Mouse (Mus musculus): ENCODE measurements around the gene Gm12166. TPM values are rescaled to one million over a fixed set of nuclear protein-coding genes. Genes with fewer than 3 reads are reported as not detected.
"Not testable (repeated sequence)": the region's sequence is repeated elsewhere in the genome, so short reads cannot be mapped to it uniquely, and the experiment has no call there.

Gene Gm12166
- 1 to 10 TPM in 21 of 26 experiments, under 1 TPM in 1, not detected in 4; 0.95 to 9.0 (median 3.2) TPM for total RNA-seq (2018; cell fraction: chromatin; rRNA removed)
- total RNA-seq (2018; cell fraction: cytosol; rRNA removed): 10 to 100 TPM in 1 of 26 experiments, 1 to 10 TPM in 25; 3.2 to 10.7 (median 5.3) TPM
- total RNA-seq (2018; cell fraction: nucleus; rRNA removed): 1 to 10 TPM; 1.4 to 8.4 (median 3.8) TPM
- 2.0 to 9.0 TPM (median 8.5 TPM) in 3 replicates for polyA plus RNA-seq (2018)

- not testable (repeated sequence) for H3K36me3 ChIP-seq (ENCODE audit: inconsistent target); H3K4me3 ChIP-seq (ENCODE audit: inconsistent target); H3K79me2 ChIP-seq (ENCODE audit: inconsistent target); H3K27ac ChIP-seq
- 41% methylated on average over 19 of the region's 19 CpGs for WGBS (ENCODE audit: missing documents)
These were observed at the start of gene Gm12166 for GRCm38 (mm10) chr11:46052105-46052659. Gm12166 (minus strand) TSS chr11:46052321.

GRCm38 (mm10) chr11:46097062-46097461 is 44.9 kb upstream of the Gm12166 start:
- no peak overlapping the region for H3K27ac ChIP-seq
- no peaks in the 10 kb centered on the region for H3K36me3 ChIP-seq (ENCODE audit: inconsistent target)
- H3K79me2 ChIP-seq (ENCODE audit: inconsistent target): no peaks in the 10 kb centered on the region
- no peak overlapping the region for H3K4me3 ChIP-seq (ENCODE audit: inconsistent target)
- WGBS (ENCODE audit: missing documents): 89% methylated on average over 3 of the region's 3 CpGs

GRCm38 (mm10) chr11:46096265-46096649 is 44.1 kb upstream of the Gm12166 start:
- no peak overlapping the region for H3K4me3 ChIP-seq (ENCODE audit: inconsistent target)
- 92% methylated on average over 6 of the region's 6 CpGs for WGBS (ENCODE audit: missing documents)
- no peaks in the 10 kb centered on the region for H3K36me3 ChIP-seq (ENCODE audit: inconsistent target)
- no peak overlapping the region for H3K27ac ChIP-seq
- no peaks in the 10 kb centered on the region for H3K79me2 ChIP-seq (ENCODE audit: inconsistent target)

- WGBS (ENCODE audit: missing documents): 70% methylated on average over 9 of the region's 9 CpGs
- H3K4me3 ChIP-seq (ENCODE audit: inconsistent target): no peak overlapping the region
- no peak overlapping the region for H3K27ac ChIP-seq
- H3K36me3 ChIP-seq (ENCODE audit: inconsistent target): no peaks in the 10 kb centered on the region
- no peaks in the 10 kb centered on the region for H3K79me2 ChIP-seq (ENCODE audit: inconsistent target)
These were observed 43.5 kb upstream of the Gm12166 start for GRCm38 (mm10) chr11:46095477-46096264.

DNA sequence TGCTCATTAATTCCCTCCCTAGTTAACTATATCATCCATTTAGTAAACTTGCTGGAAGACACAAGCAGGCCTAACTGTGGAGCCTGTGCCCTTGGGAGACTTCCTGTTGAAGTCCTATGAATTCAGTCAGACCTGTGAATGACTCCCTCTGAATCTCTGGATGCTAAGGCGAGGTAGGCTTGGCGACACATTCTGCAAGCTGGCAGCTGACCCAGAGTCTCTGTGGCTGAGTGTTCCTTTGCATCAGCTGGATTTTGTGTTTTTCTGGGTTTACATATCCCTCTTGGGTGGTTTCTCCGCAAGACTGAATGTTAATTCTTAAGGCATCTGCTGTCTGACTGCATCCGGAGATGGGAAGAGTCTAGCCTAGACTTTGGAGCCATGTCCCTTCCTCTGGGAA is 40.0 kb upstream of the Gm12166 start:
- H3K4me3 ChIP-seq (ENCODE audit: inconsistent target): no peak overlapping the region
- WGBS (ENCODE audit: missing documents): 92% methylated on average over 4 of the region's 4 CpGs

DNA sequence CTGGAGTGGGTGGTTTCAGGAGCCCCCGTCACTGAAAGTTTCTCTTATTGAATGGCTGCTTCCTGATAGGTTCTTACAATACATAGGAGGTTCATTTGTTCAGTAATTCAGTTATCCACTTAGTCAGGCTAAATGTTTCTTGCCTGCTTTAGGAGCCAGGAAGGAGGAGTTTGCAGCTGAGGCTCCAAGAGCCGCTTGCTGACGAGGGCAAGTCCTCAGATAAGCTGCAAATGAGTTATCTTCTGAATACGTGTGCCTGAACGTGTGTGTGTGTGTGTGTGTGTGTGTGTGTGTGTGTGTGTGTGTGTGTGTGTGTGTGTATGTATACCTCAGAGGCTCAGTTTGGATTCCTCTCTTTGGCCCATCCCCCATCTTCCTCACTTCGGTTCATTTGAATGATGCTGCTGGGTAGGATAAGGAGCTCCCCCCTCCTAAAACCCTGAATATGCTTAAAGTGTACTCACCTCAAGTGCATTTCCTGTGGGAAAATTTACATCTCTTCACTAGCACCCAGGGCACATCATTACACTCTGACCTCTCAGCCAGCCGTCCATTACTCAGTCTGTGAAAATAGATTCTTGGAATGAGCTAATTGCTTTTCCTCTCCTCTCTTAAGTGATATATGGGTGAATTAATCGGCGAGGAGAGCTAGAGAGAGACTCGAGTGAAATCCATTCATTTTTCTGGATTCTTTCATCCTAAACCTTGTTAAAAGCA is 39.0 kb upstream of the Gm12166 start:
- Histone ChIP-seq H3K79me2 (ENCODE audit: inconsistent target) (no peaks in the 10 kb centered on the region), H3K27ac (no peak overlapping the region), H3K4me3 (ENCODE audit: inconsistent target) (no peak overlapping the region), H3K36me3 (ENCODE audit: inconsistent target) (no peaks in the 10 kb centered on the region)
- WGBS (ENCODE audit: missing documents): 83% methylated on average over 9 of the region's 10 CpGs

More for the DNA sequence above, 40.0 kb upstream of the Gm12166 start:
- H3K36me3 ChIP-seq (ENCODE audit: inconsistent target): no peaks in the 10 kb centered on the region
- H3K79me2 ChIP-seq (ENCODE audit: inconsistent target): no peaks in the 10 kb centered on the region
- H3K27ac ChIP-seq: no peak overlapping the region

DNA sequence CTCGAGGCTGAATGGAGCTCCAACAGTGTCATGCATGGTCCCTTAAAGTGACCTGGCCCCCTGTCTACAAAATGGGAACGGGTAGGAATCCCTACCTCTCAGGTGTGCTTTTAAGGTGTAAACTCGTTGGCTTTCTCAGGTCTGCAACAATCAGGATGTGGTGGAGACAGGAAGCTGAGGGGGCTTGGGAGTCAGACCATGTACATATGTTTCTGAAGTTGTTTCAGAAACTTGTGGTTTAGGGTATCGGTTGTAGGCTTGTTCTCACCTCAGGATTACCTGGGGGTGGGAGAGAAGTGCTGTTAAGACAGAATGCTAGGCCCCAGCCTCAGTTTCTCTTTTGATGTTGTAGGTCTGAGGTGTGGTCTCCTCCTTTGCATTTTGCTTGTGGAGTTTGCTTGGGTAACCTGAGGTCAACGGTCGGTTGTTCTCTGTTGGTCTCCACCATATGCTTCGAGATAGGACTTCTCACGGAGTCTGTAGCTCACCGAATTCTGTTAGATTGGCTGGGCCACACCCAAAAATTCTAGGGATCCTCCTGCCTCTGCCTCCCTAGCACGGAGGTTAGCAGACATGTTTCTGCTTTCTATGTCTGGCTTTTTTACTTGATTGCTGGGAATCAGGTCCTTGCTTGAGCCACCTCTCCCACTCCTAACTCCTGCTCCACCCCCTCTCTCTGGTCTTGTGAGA is 38.1 kb upstream of the Gm12166 start:
- Histone ChIP-seq H3K36me3 (ENCODE audit: inconsistent target) (no peaks in the 10 kb centered on the region), H3K4me3 (ENCODE audit: inconsistent target) (no peak overlapping the region), H3K79me2 (ENCODE audit: inconsistent target) (no peaks in the 10 kb centered on the region), H3K27ac (no peak overlapping the region)
- WGBS (ENCODE audit: missing documents): 66% methylated on average over 10 of the region's 10 CpGs

DNA sequence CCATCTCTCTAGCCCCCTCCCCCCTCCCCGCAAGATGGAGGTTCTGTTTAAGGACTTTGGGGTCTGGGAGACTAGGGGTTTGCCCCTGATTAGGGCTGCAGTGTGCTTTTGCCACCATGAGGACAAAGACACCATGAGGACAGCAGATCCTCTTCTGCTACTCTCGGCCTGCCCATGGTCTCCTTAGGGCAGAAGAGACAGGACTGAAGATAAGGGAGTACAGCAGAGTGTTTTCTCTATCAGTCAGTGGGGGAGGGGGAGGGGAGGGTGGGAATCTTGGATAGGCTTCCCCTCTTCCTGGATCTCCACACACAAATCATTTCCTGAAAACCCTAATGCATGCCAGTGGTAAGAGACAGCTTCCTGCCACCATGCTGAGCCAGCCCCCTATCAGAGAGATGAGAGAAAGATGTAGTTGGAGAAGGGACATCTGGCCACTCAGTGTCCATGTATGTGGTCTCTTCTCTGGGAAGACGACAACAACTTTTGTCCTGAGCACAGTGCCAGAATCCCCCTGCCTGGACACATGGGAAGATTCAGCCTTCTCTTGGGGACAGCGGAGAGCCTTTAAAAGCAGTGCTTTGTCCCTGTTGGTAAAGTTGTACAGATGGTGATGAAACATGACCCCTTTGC is 37.1 kb upstream of the Gm12166 start:
- Histone ChIP-seq H3K36me3 (ENCODE audit: inconsistent target) (no peaks in the 10 kb centered on the region), H3K27ac (no peak overlapping the region), H3K79me2 (ENCODE audit: inconsistent target) (no peaks in the 10 kb centered on the region), H3K4me3 (ENCODE audit: inconsistent target) (no peak overlapping the region)
- 92% methylated on average over 4 of the region's 4 CpGs for WGBS (ENCODE audit: missing documents)

- WGBS (ENCODE audit: missing documents): 97% methylated on average over 3 of the region's 3 CpGs
- no peak overlapping the region for H3K4me3 ChIP-seq (ENCODE audit: inconsistent target)
- H3K79me2 ChIP-seq (ENCODE audit: inconsistent target): no peaks in the 10 kb centered on the region
- H3K27ac ChIP-seq: no peak overlapping the region
- H3K36me3 ChIP-seq (ENCODE audit: inconsistent target): no peaks in the 10 kb centered on the region
These were observed 34.3 kb upstream of the Gm12166 start for GRCm38 (mm10) chr11:46086446-46086845.

GRCm38 (mm10) chr11:46085398-46086163 is 33.5 kb upstream of the Gm12166 start:
- H3K36me3 ChIP-seq (ENCODE audit: inconsistent target): no peaks in the 10 kb centered on the region

DNA sequence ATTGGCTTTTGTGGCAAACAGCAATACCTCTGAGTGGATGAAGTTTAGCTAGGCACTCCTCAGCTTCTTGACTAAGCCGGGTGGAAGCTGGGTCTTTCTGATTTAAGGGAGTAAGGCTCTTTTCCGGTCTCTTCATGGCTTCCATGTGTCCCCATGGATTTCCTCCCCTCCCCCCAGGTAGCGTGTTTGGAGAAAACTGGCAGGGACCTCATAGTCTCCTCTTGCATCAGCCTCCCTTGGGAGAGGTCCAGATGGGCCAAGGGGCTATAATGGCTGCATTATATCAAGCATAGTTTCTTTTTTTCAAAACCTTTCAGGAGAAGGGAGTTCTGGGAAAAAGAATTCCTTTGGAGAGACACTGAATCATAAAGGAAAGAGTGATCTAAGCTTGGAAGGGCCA is 32.4 kb upstream of the Gm12166 start:
- no peaks in the 10 kb centered on the region for H3K79me2 ChIP-seq (ENCODE audit: inconsistent target)
- H3K36me3 ChIP-seq (ENCODE audit: inconsistent target): no peaks in the 10 kb centered on the region
- H3K27ac ChIP-seq: no peak overlapping the region
- H3K4me3 ChIP-seq (ENCODE audit: inconsistent target): no peak overlapping the region
- WGBS (ENCODE audit: missing documents): 91% methylated on average over 3 of the region's 3 CpGs

More at GRCm38 (mm10) chr11:46085398-46086163, 33.5 kb upstream of the Gm12166 start:
- no peak overlapping the region for H3K4me3 ChIP-seq (ENCODE audit: inconsistent target)
- no peak overlapping the region for H3K27ac ChIP-seq
- no peaks in the 10 kb centered on the region for H3K79me2 ChIP-seq (ENCODE audit: inconsistent target)
- 96% methylated on average over 10 of the region's 10 CpGs for WGBS (ENCODE audit: missing documents)

- Histone ChIP-seq H3K4me3 (ENCODE audit: inconsistent target) (no peak overlapping the region), H3K79me2 (ENCODE audit: inconsistent target) (no peaks in the 10 kb centered on the region), H3K27ac (no peak overlapping the region), H3K36me3 (ENCODE audit: inconsistent target) (no peaks in the 10 kb centered on the region)
- WGBS (ENCODE audit: missing documents): 90% methylated on average over 11 of the region's 11 CpGs
These were observed 31.8 kb upstream of the Gm12166 start for GRCm38 (mm10) chr11:46083835-46084444.

GRCm38 (mm10) chr11:46083405-46083804 is 31.3 kb upstream of the Gm12166 start:
- Histone ChIP-seq H3K36me3 (ENCODE audit: inconsistent target) (no peaks in the 10 kb centered on the region), H3K4me3 (ENCODE audit: inconsistent target) (no peak overlapping the region), H3K79me2 (ENCODE audit: inconsistent target) (no peaks in the 10 kb centered on the region), H3K27ac (no peak overlapping the region)
- 36% methylated on average over 3 of the region's 3 CpGs for WGBS (ENCODE audit: missing documents)

All from macrophage (primary cell).